Mouse (Mus musculus) brain, embryonic 14.5 days (tissue): Measurements from ENCODE around the gene Atf4.

ENCODE experiments used
- CTCF ChIP-seq: fragments of 200-500 bp; IDR thresholded peaks from 2 replicates; pipeline ENCODE4 v1.5.1; 2012; ENCODE audit warnings: inconsistent platforms, mild to moderate bottlenecking, moderate library complexity, borderline replicate concordance; ENCODE audit not compliant: insufficient read depth, insufficient read length; ENCODE audit errors: extremely low read depth
- POLR2A ChIP-seq: fragments of 200-500 bp; IDR thresholded peaks from 2 replicates; pipeline ENCODE4 v1.6.1; 2012; ENCODE audit warnings: mild to moderate bottlenecking, inconsistent platforms, borderline replicate concordance; ENCODE audit not compliant: poor library complexity, insufficient read depth, insufficient read length, severe bottlenecking; ENCODE audit errors: extremely low read depth

DNA sequence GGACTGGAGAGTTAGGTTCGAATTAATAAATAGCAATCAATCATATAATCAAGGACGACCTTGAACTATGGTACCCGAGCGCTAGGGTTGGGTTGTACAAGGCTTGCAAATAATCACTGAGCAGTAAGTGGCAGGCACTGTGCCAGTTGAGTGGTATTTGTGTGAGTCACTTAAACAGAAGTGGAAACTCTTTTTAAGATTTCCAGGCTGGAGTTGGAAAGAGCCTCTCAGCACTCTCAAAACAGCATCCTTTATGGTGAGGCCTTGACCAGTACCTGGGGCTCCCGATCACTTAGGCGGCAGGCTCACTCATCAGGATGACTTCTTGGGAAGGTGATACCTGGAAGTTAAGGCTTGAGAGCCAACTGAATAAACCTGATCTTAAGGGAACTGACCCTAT, 777 bp upstream of the Atf4 start:
- TF ChIP-seq CTCF (no peak), POLR2A (no peak)
